Mouse (Mus musculus) embryonic fibroblast, embryonic 13.5 days (primary cell): ENCODE measurements around the gene Ehmt2.

Experiments
- CTCF ChIP-seq: IDR thresholded peaks from 2 replicates; pipeline ENCODE4 v1.5.1; 2011; ENCODE audit warnings: mild to moderate bottlenecking, control low read depth, low read length, moderate library complexity, borderline replicate concordance; ENCODE audit not compliant: insufficient read depth
- POLR2A ChIP-seq: IDR thresholded peaks from 2 replicates; pipeline ENCODE4 v1.6.1; 2011; ENCODE audit warnings: low read depth, mild to moderate bottlenecking, control low read depth, low read length, moderate library complexity

DNA sequence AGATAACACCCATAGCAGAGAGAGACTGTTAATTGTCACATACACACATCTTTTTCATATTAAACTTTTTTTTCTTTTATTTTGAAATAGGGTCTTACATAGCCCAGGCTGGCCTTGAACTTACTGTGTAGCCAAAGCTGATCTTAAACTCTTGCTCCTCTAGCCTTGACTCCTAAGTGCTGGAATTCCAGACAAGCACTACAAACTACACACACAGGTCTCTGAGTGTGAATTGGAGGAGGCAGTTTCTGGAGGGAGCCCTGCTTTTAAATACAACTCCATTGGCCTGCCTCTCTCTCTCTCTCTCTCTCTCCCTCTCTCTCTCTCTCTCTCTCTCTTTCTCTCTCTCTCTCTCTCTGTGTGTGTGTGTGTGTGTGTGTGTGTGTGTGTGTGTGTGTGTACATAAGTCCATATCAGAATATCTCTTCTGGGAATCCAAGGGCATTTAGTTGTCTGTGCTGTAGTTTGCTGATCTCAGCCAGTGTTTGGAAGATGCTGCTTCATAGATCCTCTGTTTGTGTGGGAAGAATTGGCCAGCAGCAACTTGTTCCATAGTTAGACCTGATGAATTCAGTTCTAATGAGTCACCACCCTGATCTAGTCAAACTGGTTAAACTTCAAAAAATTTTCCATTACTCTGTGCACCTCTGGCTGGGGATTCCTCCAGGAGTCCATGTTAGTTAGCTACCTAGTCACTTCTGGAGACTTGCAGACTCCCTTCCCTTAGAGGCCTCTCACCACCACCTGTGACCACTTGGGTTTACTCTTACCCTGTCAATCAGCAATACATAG, 62.6 kb downstream of the Ehmt2 start:
- TF ChIP-seq POLR2A (no peak; the same call in 1 of the 2 replicates), CTCF (no peak)
